Mouse (Mus musculus): ENCODE measurements at regions not wholly inside any gene's neighbourhood (a gene's known extent, or its start where the extent isn't known, plus 50 kb on each side); places are given as distances from the start of the nearest gene placed in this dataset.

DNA sequence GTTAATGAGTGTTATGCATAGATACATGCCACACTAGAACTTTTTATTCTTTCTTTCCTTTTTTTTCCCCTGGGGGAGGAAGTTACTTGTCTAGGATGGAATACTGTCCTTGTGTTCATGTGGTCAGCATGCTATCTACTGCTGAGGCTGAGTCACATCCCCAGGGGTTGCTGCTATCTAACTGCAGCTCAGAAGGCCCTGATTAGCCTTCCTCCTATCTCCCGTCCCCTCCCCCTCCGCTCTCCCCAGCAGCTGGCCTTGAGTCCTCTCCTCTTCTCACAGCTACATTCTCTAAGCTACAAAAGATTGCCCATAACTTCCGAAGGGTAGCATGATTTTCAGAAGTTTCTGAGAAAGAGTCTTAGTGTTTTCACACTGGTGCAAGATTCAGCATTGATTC is 168.5 kb downstream of the Fam198b start:
- no peaks in the 10 kb centered on the region for H3K9me3 ChIP-seq (replicated peaks; ENCODE audit: low read length)
- in situ Hi-C loops (cut with MboI; ENCODE audit: low pct_ligation_motif_present, low pct_unique_long_range_greater_than_20kb, low sequenced_read_pairs) = no loop called here
- no peaks in the 10 kb centered on the region for H3K79me2 ChIP-seq (replicated peaks; ENCODE audit: control insufficient read depth, extremely low read depth, insufficient read depth, poor library complexity, severe bottlenecking)
- dilution Hi-C loops (cut with MboI; ENCODE audit: extremely low pct_ligation_motif_present, extremely low pct_unique_long_range_greater_than_20kb, low sequenced_read_pairs) = no loop called here
- no peak overlapping the region for H3K4me3 ChIP-seq (replicated peaks in 1 of 3; ENCODE audit: low read depth in 2 of 3, low read length in 2 of 3, poor library complexity in 1 of 3)
- DNase-seq (ENCODE audit: extremely low read depth) = no peak
- TF ChIP-seq TCF12 (IDR thresholded peaks at IDR 0.05; ENCODE audit: low read depth, low read length) (no peak), JUND (conservative IDR thresholded peaks at IDR 0.05; ENCODE audit: low read depth, low read length) (no peak), CTCF (conservative IDR thresholded peaks at IDR 0.05 in 1 of 2, IDR thresholded peaks at IDR 0.05 in 1 of 2; ENCODE audit: low read depth in 2 of 2, low read length in 2 of 2) (no peak), ZMIZ1 (IDR thresholded peaks at IDR 0.05; ENCODE audit: low read depth, low read length) (no peak), UBTF (IDR thresholded peaks at IDR 0.05; ENCODE audit: low read depth, low read length) (no peak), IRF4 (IDR thresholded peaks at IDR 0.05; ENCODE audit: low read depth, low read length) (no peak), RCOR1 (conservative IDR thresholded peaks at IDR 0.05; ENCODE audit: low read depth, low read length) (no peak), SMC3 (IDR thresholded peaks at IDR 0.05; ENCODE audit: low read depth, low read length) (no peak), CHD1 (IDR thresholded peaks at IDR 0.05; ENCODE audit: low read depth, low read length) (no peak), HCFC1 (IDR thresholded peaks at IDR 0.05; ENCODE audit: low read depth, low read length) (no peak), GABPA (IDR thresholded peaks at IDR 0.05; ENCODE audit: insufficient replicate concordance, low read depth, low read length) (no peak)
- no peaks in the 10 kb centered on the region for H3K4me1 ChIP-seq (ENCODE audit: control insufficient read depth in 1 of 2, insufficient read depth in 2 of 2)
- H3K27me3 ChIP-seq (replicated peaks) = no peaks in the 10 kb centered on the region
- no peak overlapping the region for H3K4me2 ChIP-seq (ENCODE audit: insufficient read depth, low read depth, poor library complexity, severe bottlenecking)
- H3K9ac ChIP-seq (ENCODE audit: insufficient read depth, low read depth) = no peak overlapping the region
- no peaks in the 10 kb centered on the region for H3K36me3 ChIP-seq (replicated peaks in 1 of 2; ENCODE audit: control insufficient read depth in 1 of 2, insufficient read depth in 1 of 2, low read length in 1 of 2)
- H3K27ac ChIP-seq (ENCODE audit: insufficient read depth, low read depth) = no peak overlapping the region

DNA sequence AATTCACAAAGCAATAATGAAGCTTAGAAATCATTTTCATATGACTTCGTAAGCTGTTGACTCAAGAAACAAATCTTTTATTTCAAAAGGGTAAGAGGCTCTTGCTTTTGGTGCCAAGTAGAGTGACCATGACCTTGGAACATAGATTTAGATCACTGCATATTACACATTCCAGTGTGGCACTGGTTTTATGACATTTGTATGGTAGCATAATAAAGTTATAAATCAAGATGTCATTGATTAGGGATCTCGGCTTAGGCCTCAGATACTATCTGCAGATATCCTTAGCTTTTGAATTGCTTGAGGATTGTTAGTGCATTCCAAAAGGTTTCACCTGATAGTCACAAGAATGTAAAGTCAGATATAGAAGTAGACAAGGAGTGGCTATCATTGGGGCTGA is 169.1 kb downstream of the Fam198b start:
- TF ChIP-seq MYC (IDR thresholded peaks at IDR 0.05; ENCODE audit: low read depth, low read length) (no peak), ZC3H11A (IDR thresholded peaks at IDR 0.05; ENCODE audit: low read depth, low read length) (no peak), TBP (conservative IDR thresholded peaks at IDR 0.05; ENCODE audit: low read depth, low read length) (no peak), E2F4 (IDR thresholded peaks at IDR 0.05; ENCODE audit: insufficient replicate concordance, low read depth, low read length) (no peak), RAD21 (IDR thresholded peaks at IDR 0.05; ENCODE audit: low read depth, low read length) (no peak), KAT2A (IDR thresholded peaks at IDR 0.05; ENCODE audit: insufficient replicate concordance, low read length) (no peak), MEF2A (IDR thresholded peaks at IDR 0.05; ENCODE audit: borderline replicate concordance, low read depth, low read length) (no peak)
- in situ Hi-C loops (cut with MboI; ENCODE audit: low pct_ligation_motif_present, low pct_unique_long_range_greater_than_20kb, low sequenced_read_pairs) = no loop called here
- Histone ChIP-seq H3K9me3 (replicated peaks; ENCODE audit: low read length) (no peaks in the 10 kb centered on the region), H3K4me2 (ENCODE audit: insufficient read depth, low read depth, poor library complexity, severe bottlenecking) (no peak overlapping the region), H3K79me2 (replicated peaks; ENCODE audit: control insufficient read depth, extremely low read depth, insufficient read depth, poor library complexity, severe bottlenecking) (no peaks in the 10 kb centered on the region), H3K27ac (ENCODE audit: insufficient read depth, low read depth) (no peak overlapping the region), H3K9ac (ENCODE audit: insufficient read depth, low read depth) (no peak overlapping the region), H3K4me1 (ENCODE audit: control insufficient read depth in 1 of 2, insufficient read depth in 2 of 2) (no peaks in the 10 kb centered on the region), H3K4me3 (replicated peaks in 1 of 3; ENCODE audit: low read depth in 2 of 3, low read length in 2 of 3, poor library complexity in 1 of 3) (no peak overlapping the region), H3K36me3 (replicated peaks in 1 of 2; ENCODE audit: control insufficient read depth in 1 of 2, insufficient read depth in 1 of 2, low read length in 1 of 2) (no peaks in the 10 kb centered on the region), H3K27me3 (replicated peaks) (no peaks in the 10 kb centered on the region)
- dilution Hi-C loops (cut with MboI; ENCODE audit: extremely low pct_ligation_motif_present, extremely low pct_unique_long_range_greater_than_20kb, low sequenced_read_pairs) = no loop called here
- no peak for DNase-seq (ENCODE audit: extremely low read depth)
